Mouse (Mus musculus): ENCODE data around the gene Efcab2.

DNA sequence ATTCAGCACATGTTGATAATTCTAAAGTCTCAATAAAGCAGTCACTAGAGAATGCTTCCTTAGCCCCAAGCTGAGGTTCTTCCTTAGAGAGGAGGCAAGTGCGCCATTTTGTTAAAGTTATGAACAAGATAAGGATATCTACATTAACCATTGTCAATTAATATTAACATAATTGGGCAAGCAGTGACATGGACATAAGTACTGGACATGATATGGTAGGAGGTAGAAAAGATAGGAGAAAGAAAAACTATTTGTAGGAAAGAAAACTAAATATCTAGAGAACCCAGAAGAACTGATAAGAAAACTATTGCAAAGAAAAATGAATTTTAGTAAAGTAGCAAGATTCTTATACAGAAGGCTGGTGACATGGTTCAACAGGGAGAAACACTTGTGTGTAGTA is 41.2 kb downstream of the Efcab2 start:
- TF ChIP-seq CTCF (IDR thresholded peaks at IDR 0.05; ENCODE audit: extremely low read depth, insufficient read depth, insufficient read length, insufficient replicate concordance), result no peak
- no peak for TF ChIP-seq POLR2A (IDR thresholded peaks at IDR 0.05; ENCODE audit: low read depth, low read length)
